Mouse (Mus musculus) kidney, embryonic 14.5 days (tissue): ENCODE results near the gene Rnf26. TPM values are rescaled to one million over a fixed set of nuclear protein-coding genes. Genes with fewer than 3 reads are reported as not detected.

ENCODE experiments used
- ATAC-seq: fragments of 200-750 bp; cut with Nextera tagmentation; 2 replicates; pipeline ENCODE4 v1.8.0; 2017; ENCODE audit warnings: moderate number of reproducible peaks, mild to moderate bottlenecking, moderate TSS enrichment, moderate library complexity; ENCODE audit not compliant: low FRiP score, low TSS enrichment
- H3K27ac ChIP-seq: fragments of 300-500 bp; sonication (generic); 2 replicates; pipeline ENCODE4 v1.5.1; 2014; ENCODE audit warnings: low read depth, mild to moderate bottlenecking, low read length, moderate library complexity, mixed read lengths
- H3K27me3 ChIP-seq: fragments of 300-500 bp; sonication (generic); 2 replicates; pipeline ENCODE4 v1.6.1; 2014; ENCODE audit warnings: mild to moderate bottlenecking, low read length; ENCODE audit not compliant: control insufficient read depth, insufficient read depth
- H3K36me3 ChIP-seq: fragments of 300-500 bp; sonication (generic); 2 replicates; pipeline ENCODE4 v1.6.1; 2014; ENCODE audit warnings: low read length, mixed read lengths; ENCODE audit not compliant: control insufficient read depth, insufficient read depth
- H3K4me1 ChIP-seq: fragments of 300-500 bp; sonication (generic); 2 replicates; pipeline ENCODE4 v1.6.1; 2014; ENCODE audit warnings: low read length, mixed read lengths; ENCODE audit not compliant: control insufficient read depth, insufficient read depth
- H3K4me2 ChIP-seq: fragments of 300-500 bp; sonication (generic); replicated peaks from 2 replicates; pipeline ENCODE4 v1.6.1; 2014; ENCODE audit warnings: low read depth, mild to moderate bottlenecking, low read length
- H3K4me3 ChIP-seq: fragments of 300-500 bp; sonication (generic); 2 replicates; pipeline ENCODE4 v1.5.1; 2014; ENCODE audit warnings: mild to moderate bottlenecking, low read length
- H3K9ac ChIP-seq: fragments of 300-500 bp; sonication (generic); 2 replicates; pipeline ENCODE4 v1.6.1; 2014; ENCODE audit warnings: low read depth, mild to moderate bottlenecking, low read length, moderate library complexity
- H3K9me3 ChIP-seq: fragments of 300-500 bp; sonication (generic); 2 replicates; pipeline ENCODE4 v1.6.1; 2016; ENCODE audit warnings: low read length; ENCODE audit not compliant: control insufficient read depth
- WGBS: fragments of 180-500 bp; shearing (Covaris S2); extraction: QIAGEN DNeasy Blood & Tissue Kit; methylation state at CpG from one replicate; pipeline ENCODE4 v1.1.7; 2014; 5-methylcytosine and 5-hydroxymethylcytosine counted together
- polyA plus RNA-seq: library from polyadenylated mRNA; unstranded; fragments of >200 nt; fragmentation: Nextera tagmentation; extraction: Ambion mirVana; gene quantifications from 2 replicates; pipeline ENCODE4 v1.2.1, GENCODE M21; 2014

Gene Rnf26
- polyA plus RNA-seq, 1 experiment from 2014 or later: 78.4 TPM

DNA sequence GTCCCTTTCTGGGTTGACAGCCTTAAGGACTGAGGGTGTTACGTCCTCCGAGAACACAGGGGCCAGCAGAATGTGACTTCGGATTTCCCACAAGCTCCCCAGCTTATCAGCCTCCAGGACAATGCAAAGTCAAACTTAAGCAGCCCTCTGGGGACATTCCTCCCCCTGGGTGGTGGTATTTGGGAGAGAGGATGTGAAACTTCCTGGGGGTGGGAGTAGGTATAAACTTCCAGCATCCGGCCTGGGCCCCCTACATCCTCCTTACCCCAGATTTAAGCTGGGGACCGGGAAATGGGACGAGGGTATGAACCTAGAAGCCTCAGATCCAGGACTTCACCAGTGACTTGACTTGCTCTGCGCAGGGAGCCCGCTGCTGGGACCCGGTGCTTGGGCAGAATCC lies 16.3 kb upstream of the Rnf26 start:
- peak overlapping the region; percentile 64 for H3K4me2 ChIP-seq
- H3K27me3 ChIP-seq: no peaks in the 10 kb centered on the region
- H3K9ac ChIP-seq: peak overlapping the region; percentile 52
- no peak for ATAC-seq
- H3K9me3 ChIP-seq: no peaks in the 10 kb centered on the region
- peak overlapping the region; percentile 36 for H3K4me3 ChIP-seq
- H3K36me3 ChIP-seq: no peaks in the 10 kb centered on the region
- peak overlapping the region; percentile 88 for H3K27ac ChIP-seq
- WGBS: 8% methylated on average over 9 of the region's 9 CpGs
- H3K4me1 ChIP-seq: peaks cover 56% of the 10 kb centered on the region

GRCm38 (mm10) chr9:44127351-44127801 lies 14.1 kb upstream of the Rnf26 start:
- H3K9me3 ChIP-seq: no peaks in the 10 kb centered on the region
- H3K27ac ChIP-seq: peak overlapping the region; percentile 24; the same call in 1 of the 2 replicates
- ATAC-seq: no peak
- no peaks in the 10 kb centered on the region for H3K27me3 ChIP-seq
- H3K36me3 ChIP-seq: no peaks in the 10 kb centered on the region
- H3K4me3 ChIP-seq: no peak overlapping the region
- no peak overlapping the region for H3K9ac ChIP-seq
- WGBS: 48% methylated on average over 3 of the region's 3 CpGs
- no peak overlapping the region for H3K4me2 ChIP-seq
- H3K4me1 ChIP-seq: peaks cover 43% of the 10 kb centered on the region

DNA sequence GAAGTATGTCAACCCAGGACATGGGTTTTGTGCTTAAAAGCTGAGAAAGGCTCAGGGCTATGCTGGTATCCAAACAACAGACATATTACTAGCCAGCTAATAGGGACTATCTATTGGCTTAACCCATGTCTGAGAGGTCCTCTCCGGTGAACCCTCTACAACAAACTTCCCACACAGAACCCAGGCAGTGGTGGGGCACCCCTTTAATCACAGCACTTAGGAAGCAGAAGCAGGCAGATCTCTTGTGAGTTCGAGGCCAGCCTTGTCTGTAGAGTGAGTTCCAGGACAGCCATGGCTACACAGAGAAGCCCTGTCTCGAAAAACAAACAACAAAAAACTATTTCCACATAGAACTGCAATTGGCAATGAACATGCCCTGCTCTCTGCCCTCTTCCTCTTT lies 13.4 kb upstream of the Rnf26 start:
- WGBS: 88% methylated on average over 3 of the region's 3 CpGs
- no peak overlapping the region for H3K4me3 ChIP-seq
- no peaks in the 10 kb centered on the region for H3K9me3 ChIP-seq
- no peaks in the 10 kb centered on the region for H3K36me3 ChIP-seq
- H3K4me1 ChIP-seq: peaks cover 39% of the 10 kb centered on the region
- no peak overlapping the region; the same call in 1 of the 2 replicates for H3K27ac ChIP-seq
- no peak for ATAC-seq
- H3K27me3 ChIP-seq: no peaks in the 10 kb centered on the region
- H3K9ac ChIP-seq: no peak overlapping the region
- H3K4me2 ChIP-seq: no peak overlapping the region

GRCm38 (mm10) chr9:44125546-44126428 lies 12.5 kb upstream of the Rnf26 start:
- Histone ChIP-seq H3K9me3 (no peaks in the 10 kb centered on the region), H3K4me1 (peaks cover 37% of the 10 kb centered on the region), H3K36me3 (no peaks in the 10 kb centered on the region), H3K27ac (no peak overlapping the region; the same call in 1 of the 2 replicates), H3K9ac (no peak overlapping the region), H3K4me3 (no peak overlapping the region), H3K4me2 (peak overlapping the region; percentile 25; the same call in 1 of the 2 replicates), H3K27me3 (no peaks in the 10 kb centered on the region)
- 24% methylated on average over 18 of the region's 18 CpGs for WGBS
- ATAC-seq: 0 out of 2 replicates have a peak, but pooled peaks have one; percentile 7

- Histone ChIP-seq H3K27ac (no peak overlapping the region), H3K4me2 (no peak overlapping the region), H3K9me3 (no peaks in the 10 kb centered on the region), H3K4me3 (no peak overlapping the region), H3K27me3 (no peaks in the 10 kb centered on the region), H3K36me3 (no peaks in the 10 kb centered on the region), H3K9ac (no peak overlapping the region), H3K4me1 (peaks cover 29% of the 10 kb centered on the region)
- 12% methylated on average over 5 of the region's 5 CpGs for WGBS
- no peak for ATAC-seq
These were observed 11.7 kb upstream of the Rnf26 start for GRCm38 (mm10) chr9:44125026-44125425.

GRCm38 (mm10) chr9:44124317-44124716 lies 11.0 kb upstream of the Rnf26 start:
- H3K9me3 ChIP-seq: no peaks in the 10 kb centered on the region
- H3K4me1 ChIP-seq: peaks cover 24% of the 10 kb centered on the region
- WGBS: 76% methylated on average over 6 of the region's 6 CpGs
- no peak for ATAC-seq
- H3K27ac ChIP-seq: no peak overlapping the region
- H3K9ac ChIP-seq: no peak overlapping the region
- no peak overlapping the region for H3K4me2 ChIP-seq
- no peak overlapping the region for H3K4me3 ChIP-seq
- no peaks in the 10 kb centered on the region for H3K36me3 ChIP-seq
- H3K27me3 ChIP-seq: no peaks in the 10 kb centered on the region

DNA sequence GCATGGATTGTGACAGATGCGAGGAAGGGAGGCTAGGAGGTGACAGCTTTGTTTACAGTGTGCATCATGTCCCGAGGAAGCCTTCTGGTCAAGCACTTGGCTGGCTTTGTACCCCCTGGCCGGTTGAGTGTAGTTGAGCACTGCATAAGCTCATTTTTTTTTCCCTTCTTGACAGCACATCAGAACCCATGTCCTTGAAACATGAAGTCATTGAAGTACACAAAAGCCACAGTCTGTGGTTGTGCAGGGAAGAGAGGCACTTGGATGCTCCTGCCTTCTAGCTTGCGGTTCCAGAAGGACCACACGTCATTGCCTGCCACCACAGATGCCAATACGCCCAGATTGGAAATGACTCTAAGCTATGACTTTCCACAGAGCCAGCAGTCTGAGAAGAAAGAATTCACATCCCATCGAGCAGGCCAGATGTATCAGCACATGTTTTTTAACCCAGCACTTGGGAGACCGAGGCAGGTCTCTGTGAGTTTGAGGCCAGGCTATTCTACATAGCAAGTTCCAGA lies 6.7 kb upstream of the Rnf26 start:
- Histone ChIP-seq H3K36me3 (no peaks in the 10 kb centered on the region), H3K27me3 (no peaks in the 10 kb centered on the region), H3K4me3 (no peak overlapping the region), H3K27ac (no peak overlapping the region), H3K4me2 (no peak overlapping the region), H3K9me3 (no peaks in the 10 kb centered on the region), H3K4me1 (peaks cover 4% of the 10 kb centered on the region), H3K9ac (no peak overlapping the region)
- no peak for ATAC-seq
- 78% methylated on average over 8 of the region's 8 CpGs for WGBS

DNA sequence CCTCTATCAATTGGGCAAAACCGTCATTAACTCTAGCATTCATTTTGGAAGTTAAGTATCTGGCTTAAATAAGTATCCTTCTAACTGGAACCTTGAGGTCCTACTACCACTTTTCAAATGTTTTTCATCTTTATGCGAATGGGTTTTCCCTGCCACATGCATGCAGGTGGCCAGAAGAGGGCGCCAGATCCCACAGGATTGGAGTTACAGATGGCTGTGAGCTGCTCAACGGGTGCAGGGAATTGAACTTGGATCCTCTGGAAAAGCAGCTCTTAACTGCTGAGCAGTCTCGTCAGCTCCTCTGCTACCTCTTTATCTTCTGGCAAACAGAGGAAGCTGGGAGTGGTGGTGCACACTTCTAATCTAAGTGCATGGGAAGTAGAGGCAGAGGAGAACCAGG lies 5.7 kb upstream of the Rnf26 start:
- H3K4me1 ChIP-seq: no peaks in the 10 kb centered on the region
- WGBS: 53% methylated on average over 5 of the region's 5 CpGs
- H3K9ac ChIP-seq: no peak overlapping the region
- H3K27me3 ChIP-seq: no peaks in the 10 kb centered on the region
- no peak overlapping the region for H3K27ac ChIP-seq
- ATAC-seq: no peak
- no peaks in the 10 kb centered on the region for H3K36me3 ChIP-seq
- H3K9me3 ChIP-seq: no peaks in the 10 kb centered on the region
- H3K4me3 ChIP-seq: no peak overlapping the region
- H3K4me2 ChIP-seq: no peak overlapping the region

DNA sequence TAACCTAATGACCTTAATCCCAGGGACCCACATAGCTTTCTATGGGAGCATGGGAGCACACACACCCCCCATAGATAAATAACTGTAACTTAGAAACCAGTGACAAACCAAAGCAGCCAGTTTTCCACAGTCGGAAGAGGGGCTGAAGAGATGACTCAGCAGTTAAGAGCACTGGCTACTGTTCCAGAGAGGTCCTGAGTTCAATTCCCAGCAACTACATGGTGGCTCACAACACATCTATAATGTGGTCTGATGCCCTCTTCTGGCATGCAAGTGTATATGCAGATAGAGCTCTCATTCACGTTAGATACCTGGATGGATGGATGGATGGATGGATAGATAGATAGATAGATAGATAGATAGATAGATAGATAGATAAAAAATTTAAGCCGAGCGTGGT lies 2.9 kb upstream of the Rnf26 start:
- ATAC-seq: no peak
- H3K4me1 ChIP-seq: no peaks in the 10 kb centered on the region
- no peaks in the 10 kb centered on the region for H3K36me3 ChIP-seq
- no peak overlapping the region for H3K27ac ChIP-seq
- H3K9ac ChIP-seq: no peak overlapping the region
- H3K9me3 ChIP-seq: no peaks in the 10 kb centered on the region
- no peak overlapping the region for H3K4me2 ChIP-seq
- no peaks in the 10 kb centered on the region for H3K27me3 ChIP-seq
- H3K4me3 ChIP-seq: no peak overlapping the region
- WGBS: 84% methylated on average over 4 of the region's 4 CpGs
